Mouse (Mus musculus): ENCODE data around the gene Cdkn1b.

GRCm38 (mm10) chr6:134961858-134962517, 41.8 kb downstream of the Cdkn1b start:
- TF ChIP-seq POLR2A (IDR thresholded peaks at IDR 0.05; ENCODE audit: borderline replicate concordance, insufficient read depth, low read length) = no peak
- no peak for TF ChIP-seq CTCF (IDR thresholded peaks at IDR 0.05; ENCODE audit: borderline replicate concordance, insufficient read depth, low read depth, low read length)
